Mouse (Mus musculus): ENCODE measurements around the gene D630003M21Rik. TPM values are rescaled to one million over a fixed set of nuclear protein-coding genes. Genes with fewer than 3 reads are reported as not detected.

Gene D630003M21Rik
- polyA plus RNA-seq, 1 experiment, result 3.1 TPM

DNA sequence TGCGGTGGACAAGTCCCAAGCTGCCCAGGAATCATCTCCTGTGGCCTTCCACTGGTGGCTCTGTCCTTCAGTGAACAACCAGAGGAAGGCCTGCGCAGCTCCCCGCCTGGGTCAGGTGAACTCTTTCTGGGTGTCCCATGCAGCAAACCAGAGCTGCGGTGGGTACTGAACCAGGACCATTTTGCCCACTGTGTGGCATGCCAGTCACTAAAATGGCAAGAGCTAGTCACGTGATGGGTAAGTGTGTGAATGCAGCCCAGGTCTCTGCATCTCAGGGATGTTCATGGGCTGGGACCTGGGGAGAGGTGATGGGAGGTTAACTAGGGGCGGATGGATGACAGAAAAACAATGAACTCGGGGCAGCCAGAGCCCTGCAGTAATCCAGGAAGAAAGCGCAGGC lies 41.0 kb upstream of the D630003M21Rik start:
- H3K4me3 ChIP-seq (ENCODE audit: control insufficient read depth, insufficient read depth, low read length), result no peak overlapping the region

DNA sequence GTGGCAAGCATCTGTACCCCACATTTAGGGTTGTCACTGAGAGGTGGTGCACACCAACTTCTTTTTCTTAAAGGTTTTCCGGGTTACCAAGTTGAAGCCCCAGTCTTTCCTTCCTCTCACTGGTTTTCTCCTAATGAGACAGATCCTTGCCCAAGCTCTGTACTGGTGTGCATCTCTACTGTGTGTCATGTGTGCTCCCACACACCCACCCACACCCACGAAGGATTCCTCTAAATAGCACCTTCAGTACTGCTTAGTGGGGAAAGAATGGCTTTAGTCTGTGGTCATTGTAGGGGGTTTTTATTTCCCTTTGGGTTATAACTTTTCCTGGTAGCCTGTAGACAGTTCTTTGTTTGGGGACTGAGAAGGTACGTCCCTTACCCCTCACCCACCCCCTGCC lies 35.9 kb upstream of the D630003M21Rik start:
- Histone ChIP-seq H3K27me3 (ENCODE audit: control insufficient read depth, insufficient read depth, low read length) (no peaks in the 10 kb centered on the region), H3K27ac (ENCODE audit: control insufficient read depth, insufficient read depth, low read length) (no peak overlapping the region), H3K4me3 (ENCODE audit: control insufficient read depth, insufficient read depth, low read length) (no peak overlapping the region), H3K4me1 (replicated peaks; ENCODE audit: control insufficient read depth, insufficient read depth, low read length) (no peaks in the 10 kb centered on the region), H3K36me3 (ENCODE audit: control insufficient read depth, insufficient read depth, low read length) (no peaks in the 10 kb centered on the region)
- no peak for DNase-seq
- 66% methylated on average over 3 of the region's 3 CpGs for WGBS
- TF ChIP-seq CTCF (IDR thresholded peaks at IDR 0.05; ENCODE audit: borderline replicate concordance, control insufficient read depth, extremely low read depth, insufficient read depth, low read length, poor library complexity), result no peak
- no peak for TF ChIP-seq POLR2A (IDR thresholded peaks at IDR 0.05; ENCODE audit: control insufficient read depth, extremely low read depth, insufficient read depth, low read length, poor library complexity)

More for the DNA sequence above, 41.0 kb upstream of the D630003M21Rik start:
- peaks cover 16% of the 10 kb centered on the region for H3K4me1 ChIP-seq (replicated peaks; ENCODE audit: control insufficient read depth, insufficient read depth, low read length)
- H3K27me3 ChIP-seq (ENCODE audit: control insufficient read depth, insufficient read depth, low read length), result no peaks in the 10 kb centered on the region
- no peaks in the 10 kb centered on the region for H3K36me3 ChIP-seq (ENCODE audit: control insufficient read depth, insufficient read depth, low read length)
- WGBS, result 98% methylated on average over 8 of the region's 8 CpGs
- no peak for DNase-seq
- TF ChIP-seq POLR2A (IDR thresholded peaks at IDR 0.05; ENCODE audit: control insufficient read depth, extremely low read depth, insufficient read depth, low read length, poor library complexity) (no peak), CTCF (IDR thresholded peaks at IDR 0.05; ENCODE audit: borderline replicate concordance, control insufficient read depth, extremely low read depth, insufficient read depth, low read length, poor library complexity) (no peak)
- no peak overlapping the region for H3K27ac ChIP-seq (ENCODE audit: control insufficient read depth, insufficient read depth, low read length)

- Histone ChIP-seq H3K27me3 (ENCODE audit: control insufficient read depth, insufficient read depth, low read length) (no peaks in the 10 kb centered on the region), H3K4me3 (ENCODE audit: control insufficient read depth, insufficient read depth, low read length) (no peak overlapping the region), H3K27ac (ENCODE audit: control insufficient read depth, insufficient read depth, low read length) (no peak overlapping the region), H3K4me1 (replicated peaks; ENCODE audit: control insufficient read depth, insufficient read depth, low read length) (peaks cover 4% of the 10 kb centered on the region; the same call in 1 of the 2 replicates), H3K36me3 (ENCODE audit: control insufficient read depth, insufficient read depth, low read length) (no peaks in the 10 kb centered on the region)
- no peak for DNase-seq
- 88% methylated on average over 8 of the region's 8 CpGs for WGBS
- TF ChIP-seq POLR2A (IDR thresholded peaks at IDR 0.05; ENCODE audit: control insufficient read depth, extremely low read depth, insufficient read depth, low read length, poor library complexity), result no peak
- TF ChIP-seq CTCF (IDR thresholded peaks at IDR 0.05; ENCODE audit: borderline replicate concordance, control insufficient read depth, extremely low read depth, insufficient read depth, low read length, poor library complexity), result no peak
Observed at GRCm38 (mm10) chr2:158259498-158259897, 30.5 kb upstream of the D630003M21Rik start.

DNA sequence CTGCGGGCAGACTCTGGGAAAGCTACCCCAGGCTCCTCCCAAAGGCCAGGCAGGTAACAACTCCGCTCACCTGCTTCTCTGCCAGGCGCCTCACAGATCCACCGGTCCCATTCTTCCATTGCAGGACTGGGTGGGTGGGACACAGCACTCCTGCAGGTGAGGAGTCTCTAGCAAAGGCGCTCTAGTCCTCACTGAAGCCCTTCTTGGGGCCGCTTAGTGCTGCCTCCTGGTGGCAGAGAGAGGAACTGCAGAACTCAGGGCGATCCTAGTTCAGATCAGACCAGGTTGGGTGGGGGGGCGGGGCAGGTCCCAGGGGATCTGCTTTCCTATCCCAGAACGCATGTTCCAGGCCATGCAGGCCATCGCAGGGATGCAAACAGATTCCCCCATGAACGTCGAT lies 29.8 kb upstream of the D630003M21Rik start:
- 30% methylated on average over 12 of the region's 12 CpGs for WGBS
- H3K36me3 ChIP-seq (ENCODE audit: control insufficient read depth, insufficient read depth, low read length), result no peaks in the 10 kb centered on the region

GRCm38 (mm10) chr2:158258005-158258418 lies 29.0 kb upstream of the D630003M21Rik start, which contains the start of gene Bpi:
Bpi (plus strand) TSS chr2:158258094.
- H3K36me3 ChIP-seq (ENCODE audit: control insufficient read depth, insufficient read depth, low read length), result no peaks in the 10 kb centered on the region
- TF ChIP-seq POLR2A (IDR thresholded peaks at IDR 0.05; ENCODE audit: control insufficient read depth, extremely low read depth, insufficient read depth, low read length, poor library complexity) (no peak), CTCF (IDR thresholded peaks at IDR 0.05; ENCODE audit: borderline replicate concordance, control insufficient read depth, extremely low read depth, insufficient read depth, low read length, poor library complexity) (no peak)
- H3K27me3 ChIP-seq (ENCODE audit: control insufficient read depth, insufficient read depth, low read length), result no peaks in the 10 kb centered on the region
- no peak within 1 kb of the TSS for H3K4me3 ChIP-seq (ENCODE audit: control insufficient read depth, insufficient read depth, low read length)
- no peak within 1 kb of the TSS for H3K27ac ChIP-seq (ENCODE audit: control insufficient read depth, insufficient read depth, low read length)
- DNase-seq, result no peak
- H3K4me1 ChIP-seq (replicated peaks; ENCODE audit: control insufficient read depth, insufficient read depth, low read length), result peaks cover 4% of the 10 kb centered on the region; the same call in 1 of the 2 replicates
- WGBS, result 3% methylated on average over 18 of the region's 18 CpGs

More for the DNA sequence above, 29.8 kb upstream of the D630003M21Rik start:
- Histone ChIP-seq H3K27ac (ENCODE audit: control insufficient read depth, insufficient read depth, low read length) (no peak overlapping the region), H3K4me1 (replicated peaks; ENCODE audit: control insufficient read depth, insufficient read depth, low read length) (peaks cover 4% of the 10 kb centered on the region; the same call in 1 of the 2 replicates), H3K27me3 (ENCODE audit: control insufficient read depth, insufficient read depth, low read length) (no peaks in the 10 kb centered on the region), H3K4me3 (ENCODE audit: control insufficient read depth, insufficient read depth, low read length) (no peak overlapping the region)
- DNase-seq, result peak; percentile 67
- TF ChIP-seq POLR2A (IDR thresholded peaks at IDR 0.05; ENCODE audit: control insufficient read depth, extremely low read depth, insufficient read depth, low read length, poor library complexity) (no peak), CTCF (IDR thresholded peaks at IDR 0.05; ENCODE audit: borderline replicate concordance, control insufficient read depth, extremely low read depth, insufficient read depth, low read length, poor library complexity) (peak; percentile 75)

- TF ChIP-seq POLR2A (IDR thresholded peaks at IDR 0.05; ENCODE audit: control insufficient read depth, extremely low read depth, insufficient read depth, low read length, poor library complexity), result no peak
- no peak for TF ChIP-seq CTCF (IDR thresholded peaks at IDR 0.05; ENCODE audit: borderline replicate concordance, control insufficient read depth, extremely low read depth, insufficient read depth, low read length, poor library complexity)
- WGBS, result 62% methylated on average over 5 of the region's 5 CpGs
- no peak overlapping the region for H3K27ac ChIP-seq (ENCODE audit: control insufficient read depth, insufficient read depth, low read length)
- H3K27me3 ChIP-seq (ENCODE audit: control insufficient read depth, insufficient read depth, low read length), result no peaks in the 10 kb centered on the region
- H3K4me1 ChIP-seq (replicated peaks; ENCODE audit: control insufficient read depth, insufficient read depth, low read length), result peaks cover 4% of the 10 kb centered on the region; the same call in 1 of the 2 replicates
- no peak overlapping the region for H3K4me3 ChIP-seq (ENCODE audit: control insufficient read depth, insufficient read depth, low read length)
- no peaks in the 10 kb centered on the region for H3K36me3 ChIP-seq (ENCODE audit: control insufficient read depth, insufficient read depth, low read length)
- DNase-seq, result no peak
Observed at GRCm38 (mm10) chr2:158256894-158257293, 27.9 kb upstream of the D630003M21Rik start.

GRCm38 (mm10) chr2:158253806-158254205 lies 24.8 kb upstream of the D630003M21Rik start:
- no peak for TF ChIP-seq CTCF (IDR thresholded peaks at IDR 0.05; ENCODE audit: borderline replicate concordance, control insufficient read depth, extremely low read depth, insufficient read depth, low read length, poor library complexity)
- Histone ChIP-seq H3K4me1 (replicated peaks; ENCODE audit: control insufficient read depth, insufficient read depth, low read length) (peaks cover 4% of the 10 kb centered on the region; the same call in 1 of the 2 replicates), H3K27ac (ENCODE audit: control insufficient read depth, insufficient read depth, low read length) (no peak overlapping the region), H3K27me3 (ENCODE audit: control insufficient read depth, insufficient read depth, low read length) (no peaks in the 10 kb centered on the region), H3K36me3 (ENCODE audit: control insufficient read depth, insufficient read depth, low read length) (no peaks in the 10 kb centered on the region), H3K4me3 (ENCODE audit: control insufficient read depth, insufficient read depth, low read length) (no peak overlapping the region)
- no peak for DNase-seq
- 96% methylated on average over 5 of the region's 5 CpGs for WGBS

All from thymus, adult 2 months (tissue).